Mouse (Mus musculus) urinary bladder, adult 2 months (tissue): ENCODE measurements around the gene Rab5a. TPM values are rescaled to one million over a fixed set of nuclear protein-coding genes. Genes with fewer than 3 reads are reported as not detected.
A peak's percentile ranks its signal among the peaks of the same experiment; 100 is the strongest.
"Not testable (repeated sequence)": the region's sequence is repeated elsewhere in the genome, so short reads cannot be mapped to it uniquely, and the experiment has no call there.

Source experiments
- DNase-seq: peaks from one replicate; pipeline ENCODE4 v3.0.0; 2022; ENCODE audit warnings: low spot score
- polyA plus RNA-seq: library from polyadenylated mRNA; depleted of rRNA; stranded (reverse); fragments of >200 nt; gene quantifications from 2 replicates; pipeline ENCODE4 v1.2.3, GENCODE M21; 2012; rRNA removed

Gene Rab5a
- polyA plus RNA-seq, result 61.6 and 65.4 TPM in 2 replicates

DNA sequence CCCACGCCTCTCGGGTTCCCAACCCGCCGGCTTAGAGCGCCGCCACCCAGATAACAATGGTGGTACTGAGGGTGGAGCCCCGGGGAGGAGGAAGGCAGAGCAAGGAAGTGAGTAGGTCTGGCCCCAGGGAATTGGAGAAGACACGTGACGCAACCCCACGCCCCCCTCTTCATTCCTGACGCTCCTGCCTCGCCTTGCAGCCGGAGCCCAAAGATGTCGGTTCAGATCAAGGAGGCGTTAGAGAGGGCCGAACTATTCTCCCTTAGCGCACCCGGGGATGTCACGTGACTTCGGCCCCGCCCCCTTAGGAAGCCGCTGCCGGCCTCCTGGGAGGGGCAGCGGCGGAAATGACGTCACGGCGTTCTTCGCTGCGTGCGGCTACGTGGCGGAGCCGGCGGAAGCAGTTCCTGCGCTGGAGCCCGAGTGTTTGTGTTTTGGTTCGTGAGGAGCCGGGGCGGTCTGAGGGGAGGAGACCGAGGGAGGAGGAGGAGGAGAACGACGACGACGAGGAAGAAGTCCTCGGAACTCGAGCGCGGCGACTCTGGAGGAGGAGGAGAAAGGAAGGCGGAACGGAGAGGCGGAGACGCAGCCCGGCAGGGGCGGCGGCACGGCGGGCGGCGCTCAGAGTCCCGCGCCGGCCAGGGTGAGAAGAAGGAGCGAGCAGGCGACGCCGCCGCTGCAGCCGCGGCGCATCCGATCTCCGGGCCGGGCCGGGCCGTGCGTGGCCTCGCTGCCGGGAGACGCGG lies at the start of gene Rab5a:
Rab5a (plus strand) TSS at position 377 of the 746 bp plus-strand sequence.
- peak; percentile 98 for DNase-seq

DNA sequence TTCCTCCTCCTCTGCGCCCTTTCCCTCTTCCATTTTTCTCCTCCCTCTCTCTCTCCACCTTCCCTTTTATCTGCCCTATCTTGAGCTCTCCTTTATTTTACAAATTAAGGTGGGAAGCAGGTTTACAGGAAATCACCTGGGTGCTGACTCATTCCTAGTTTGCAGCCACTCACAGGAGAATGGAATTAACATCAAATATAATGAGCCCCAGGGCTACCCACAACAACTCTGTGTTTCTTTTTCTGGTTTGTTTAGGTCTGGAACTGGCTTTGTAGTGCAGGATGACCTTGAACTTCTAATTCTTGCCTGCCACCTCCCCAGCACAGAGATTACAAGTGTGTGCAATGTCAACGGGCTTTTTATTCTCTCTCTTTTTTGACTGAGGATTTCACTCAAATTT lies 22.9 kb upstream of the Rab5a start:
- no peak for DNase-seq

- DNase-seq, result no peak
Observed at GRCm38 (mm10) chr17:53456742-53457141, 22.3 kb upstream of the Rab5a start.

DNA sequence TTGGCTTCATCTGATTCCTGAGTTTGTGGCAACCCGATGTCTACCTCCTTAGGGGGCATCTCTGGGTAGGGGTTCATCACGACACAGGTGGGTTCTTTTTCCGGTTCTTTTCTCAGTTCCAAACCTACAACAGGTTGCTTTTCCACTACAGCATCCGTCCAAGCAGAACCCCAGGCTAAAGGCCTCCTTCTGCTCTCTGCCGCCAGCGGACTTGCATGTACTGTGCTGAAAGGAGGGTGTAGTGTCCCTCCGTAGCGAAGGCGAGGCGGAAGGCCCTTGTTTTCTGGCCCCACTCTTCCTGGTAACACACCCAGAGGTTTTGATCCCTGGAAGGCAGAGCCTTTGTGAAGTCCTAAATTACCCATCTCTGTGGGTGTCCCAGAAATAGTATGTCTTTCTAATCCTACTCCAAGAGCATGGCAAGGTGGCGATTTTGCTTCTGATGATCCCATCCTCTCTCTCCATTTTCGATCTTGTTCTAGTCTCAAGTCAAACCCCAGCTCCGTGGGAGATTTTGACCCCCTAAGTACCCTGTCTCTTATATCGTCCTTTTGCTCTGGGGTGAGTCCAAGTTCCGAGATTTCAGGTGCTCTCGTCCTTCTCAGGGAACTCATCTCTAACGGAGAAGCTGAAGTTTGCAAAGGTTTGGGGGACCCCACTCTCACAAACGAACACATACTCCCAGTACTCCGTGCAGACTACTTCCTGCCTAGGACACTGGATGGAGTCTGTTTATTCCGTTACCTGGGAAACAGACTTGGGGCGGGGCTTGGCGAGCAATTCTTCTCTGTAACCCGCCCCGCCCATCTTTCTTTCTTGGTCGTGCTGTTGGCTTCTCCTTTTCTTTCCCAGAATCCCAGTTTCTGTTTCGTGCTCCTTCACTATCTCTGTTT lies 16.2 kb upstream of the Rab5a start, which contains the start of gene Efhb:
Efhb (minus strand) TSS at position 719 of the 893 bp plus-strand sequence.
- DNase-seq, result peak; percentile 42

GRCm38 (mm10) chr17:53463496-53463840 lies 15.6 kb upstream of the Rab5a start:
- no peak for DNase-seq

GRCm38 (mm10) chr17:53465569-53465968 lies 13.5 kb upstream of the Rab5a start:
- DNase-seq, result no peak

- no peak for DNase-seq
Observed at GRCm38 (mm10) chr17:53468697-53469096, 10.3 kb upstream of the Rab5a start.

DNA sequence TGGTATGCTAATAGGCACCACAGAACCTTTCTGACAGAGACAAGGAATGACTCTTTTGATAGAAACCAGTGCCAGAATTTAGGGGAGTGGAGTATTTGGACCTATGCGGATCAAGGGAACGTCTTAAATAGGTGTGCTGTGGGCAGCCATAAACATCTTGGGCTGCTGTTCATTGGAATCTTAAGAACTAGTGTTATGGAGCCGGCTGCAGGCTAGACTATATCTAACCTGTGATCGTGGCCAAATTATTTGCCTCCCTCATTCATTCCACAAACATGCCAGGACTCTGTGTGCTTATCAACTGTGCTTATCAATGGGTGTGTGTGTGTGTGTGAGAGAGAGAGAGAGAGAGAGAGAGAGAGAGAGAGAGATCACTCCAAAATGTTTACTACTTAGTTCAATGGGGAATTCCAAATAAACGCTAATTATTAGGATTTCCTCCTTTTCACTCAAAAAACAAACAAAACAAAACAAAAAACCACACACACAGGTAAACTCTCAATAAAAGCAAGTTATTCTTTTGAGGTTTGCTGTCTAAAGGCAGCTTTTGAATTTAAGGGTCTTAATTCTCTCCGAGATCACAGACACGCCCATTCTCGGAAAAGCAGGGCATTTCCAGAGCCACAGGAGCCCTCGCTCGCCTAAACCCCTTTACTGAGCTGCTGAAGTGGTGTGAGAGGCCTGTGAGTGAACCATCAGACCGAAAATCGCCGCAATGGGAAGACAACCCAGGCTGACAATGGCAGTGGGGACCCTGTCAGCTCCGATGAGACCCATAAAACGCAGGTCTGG lies 772 bp upstream of the Rab5a start:
- DNase-seq, result no peak

DNA sequence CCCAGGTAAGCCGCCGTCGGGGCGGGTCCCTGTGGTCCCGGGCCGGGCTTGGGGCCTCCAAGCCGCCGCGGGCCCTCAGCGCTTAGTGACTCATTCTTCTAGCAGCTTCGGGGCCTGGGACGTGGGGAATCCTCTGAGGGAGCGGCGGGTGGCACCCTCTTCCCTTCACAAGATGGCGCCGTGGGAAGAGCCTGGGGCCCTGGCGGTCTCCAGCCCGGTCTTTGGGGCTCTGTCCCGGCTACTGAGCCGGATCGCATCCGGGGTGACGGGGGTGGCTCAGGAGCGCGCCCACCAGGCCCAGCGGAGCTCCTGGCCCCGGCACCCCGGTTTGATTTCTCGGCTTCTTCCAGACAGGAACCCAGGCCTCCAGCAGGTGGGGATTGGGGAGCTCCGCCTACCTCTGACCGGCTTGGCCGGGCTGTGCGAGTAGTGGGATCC lies 589 bp downstream of the Rab5a start:
- DNase-seq, result no peak

GRCm38 (mm10) chr17:53480433-53480832 lies 1.4 kb downstream of the Rab5a start:
- DNase-seq, result no peak

- no peak for DNase-seq
Observed at GRCm38 (mm10) chr17:53488291-53489006, 9.4 kb downstream of the Rab5a start.

GRCm38 (mm10) chr17:53489007-53489378 lies 10.0 kb downstream of the Rab5a start:
- no peak for DNase-seq

DNA sequence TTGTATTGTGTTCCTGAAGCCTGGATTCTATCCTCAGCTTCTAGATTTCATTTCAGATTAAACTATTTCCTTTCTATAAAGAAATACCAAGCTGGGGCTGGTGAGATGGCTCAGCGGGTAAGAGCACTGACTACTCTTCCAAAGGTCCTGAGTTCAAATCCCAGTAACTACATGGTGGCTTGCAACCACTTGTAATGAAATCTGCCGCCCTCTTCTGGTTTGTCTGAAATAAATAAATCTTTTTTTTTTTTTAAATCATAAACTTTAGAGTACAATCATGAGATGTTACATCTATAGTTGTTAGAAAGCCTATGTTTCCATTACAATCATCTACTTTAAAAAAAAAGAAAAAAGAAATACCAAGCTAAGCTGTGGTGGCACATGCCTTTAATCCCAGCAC lies 23.9 kb downstream of the Rab5a start:
- DNase-seq, result no peak

GRCm38 (mm10) chr17:53512311-53512951 lies 33.4 kb downstream of the Rab5a start:
- no peak for DNase-seq

GRCm38 (mm10) chr17:53519364-53519763 lies 40.3 kb downstream of the Rab5a start:
- no peak for DNase-seq

DNA sequence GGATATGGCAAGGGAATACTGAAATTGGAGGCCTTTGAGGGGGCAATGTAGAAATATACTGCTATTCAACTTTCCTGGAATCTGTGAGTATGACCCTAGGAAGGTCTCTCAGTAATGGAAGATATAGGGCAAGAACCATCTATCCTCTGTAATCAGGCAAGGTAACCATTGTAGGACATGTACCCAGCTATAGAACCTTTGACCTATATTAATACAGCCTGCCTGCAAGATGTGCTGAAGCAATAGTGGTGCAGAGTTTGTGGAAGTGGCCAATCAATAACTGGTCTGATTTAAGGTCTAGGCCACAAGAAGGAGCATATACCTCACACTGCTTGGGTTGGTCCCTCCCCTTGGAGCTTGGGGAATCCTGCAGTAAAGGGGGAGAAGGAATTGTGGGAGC lies 41.5 kb downstream of the Rab5a start:
- no peak for DNase-seq

DNA sequence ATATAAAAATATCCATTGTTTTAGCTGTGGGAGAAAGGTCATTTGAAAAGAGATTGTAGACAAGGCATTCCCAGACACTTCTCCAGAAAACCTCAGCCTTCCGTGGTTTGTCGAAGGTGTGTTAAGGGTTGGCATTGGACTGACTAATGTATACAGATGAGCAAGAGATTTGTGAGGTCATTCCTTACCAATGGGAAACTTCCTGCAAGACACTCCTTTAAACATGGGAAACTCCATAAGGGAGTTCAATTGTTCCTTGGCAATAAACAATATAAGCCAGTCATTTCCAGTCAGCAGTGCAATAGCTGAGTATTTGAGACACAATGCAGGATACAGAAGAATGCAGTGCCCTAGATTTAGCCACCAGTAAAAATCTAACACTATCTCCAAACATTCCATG lies 49.0 kb downstream of the Rab5a start:
- DNase-seq, result no peak

DNA sequence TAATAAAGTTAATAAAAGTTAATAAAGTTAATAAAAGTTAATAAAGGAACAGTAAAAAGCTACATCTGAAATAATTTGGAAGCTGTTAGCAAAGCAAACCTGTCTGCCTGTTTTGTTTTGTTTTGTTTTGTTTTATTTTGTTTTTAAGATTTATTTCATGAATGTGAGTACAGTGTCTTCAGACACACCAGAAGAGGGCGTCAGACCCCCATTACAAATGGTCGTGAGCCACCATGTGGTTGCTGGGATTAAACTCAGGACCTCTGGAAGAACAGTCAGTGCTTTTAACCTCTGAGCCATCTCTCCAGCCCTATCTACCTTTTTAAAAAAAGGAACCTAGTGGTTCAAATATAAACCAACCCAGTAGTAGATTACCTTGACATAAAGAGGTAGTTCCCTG lies 52.1 kb downstream of the Rab5a start:
- no peak for DNase-seq

DNA sequence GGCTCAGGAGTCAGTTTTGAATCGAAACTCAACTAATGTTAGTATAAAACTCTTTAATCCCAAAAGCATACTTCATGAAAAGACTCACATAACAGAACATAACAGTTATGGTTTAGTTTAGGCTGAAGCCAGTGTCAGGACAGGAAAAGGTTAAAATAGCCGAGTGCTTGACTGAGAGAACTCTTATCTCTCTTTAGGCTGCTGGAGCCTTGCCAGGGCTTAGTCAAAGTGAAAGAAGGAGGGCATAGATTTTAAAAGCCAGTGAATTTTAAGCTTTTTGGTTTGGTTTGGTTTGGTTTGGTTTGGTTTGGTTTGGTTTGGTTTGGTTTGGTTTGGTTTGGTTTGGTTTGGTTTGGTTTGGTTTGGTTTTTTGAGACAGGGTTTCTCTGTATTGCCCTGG lies 53.4 kb downstream of the Rab5a start:
- DNase-seq, result no peak

- DNase-seq, result not testable (repeated sequence)
Observed at GRCm38 (mm10) chr17:53539351-53539750, 60.3 kb downstream of the Rab5a start, which contains the start of gene Pp2d1. TSS of gene Pp2d1 (minus strand) at chr17:53539451.

DNA sequence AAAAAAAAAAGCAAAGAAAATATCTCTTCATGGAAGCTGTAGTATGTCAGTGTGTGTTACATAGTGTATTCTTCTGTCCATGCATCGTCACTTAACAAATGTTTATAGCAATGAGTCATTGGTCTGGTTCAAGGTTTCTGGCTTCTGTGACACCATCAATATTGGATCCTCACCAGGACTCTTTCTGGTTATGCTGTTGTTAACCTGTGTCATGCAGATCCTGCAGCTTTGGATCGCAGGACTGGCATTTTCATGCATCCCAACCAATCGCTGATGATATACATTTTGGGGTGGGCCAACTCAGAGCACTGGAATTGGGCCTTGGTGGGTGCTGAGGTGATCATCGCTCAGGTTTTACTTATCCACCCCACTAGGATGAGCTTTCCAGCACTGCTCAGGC lies 63.5 kb downstream of the Rab5a start:
- DNase-seq, result no peak
